Mouse (Mus musculus) liver, adult (tissue): ENCODE data around the gene Ydjc.

ENCODE experiments used
- GATA4 ChIP-seq: IDR thresholded peaks from 2 replicates; pipeline ENCODE4 v1.6.1; 2014; ENCODE audit warnings: mild to moderate bottlenecking, low read length; ENCODE audit not compliant: insufficient replicate concordance

Ydjc gene

DNA sequence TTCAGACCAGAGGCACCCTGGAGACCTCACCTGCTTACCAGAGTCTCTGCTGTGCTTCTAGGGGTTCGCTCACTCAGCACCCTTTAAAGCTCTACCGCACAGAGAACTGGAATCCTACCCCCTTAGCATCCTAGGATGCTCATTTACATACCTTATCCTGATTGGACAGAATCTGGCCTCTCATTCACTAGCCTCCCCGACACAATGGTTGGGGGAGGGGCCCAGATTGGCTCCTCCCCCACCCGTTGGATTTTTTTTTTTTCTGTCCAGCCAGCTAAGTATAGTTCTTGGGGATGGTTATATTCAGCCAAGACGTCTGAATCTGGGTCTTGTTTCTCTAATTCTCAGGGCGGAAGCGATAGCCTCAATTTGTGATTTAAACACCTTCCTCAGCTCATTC, at the start of gene Ydjc:
Ydjc (plus strand) TSS at position 283 of the 400 bp plus-strand sequence.
- no peak for TF ChIP-seq GATA4

DNA sequence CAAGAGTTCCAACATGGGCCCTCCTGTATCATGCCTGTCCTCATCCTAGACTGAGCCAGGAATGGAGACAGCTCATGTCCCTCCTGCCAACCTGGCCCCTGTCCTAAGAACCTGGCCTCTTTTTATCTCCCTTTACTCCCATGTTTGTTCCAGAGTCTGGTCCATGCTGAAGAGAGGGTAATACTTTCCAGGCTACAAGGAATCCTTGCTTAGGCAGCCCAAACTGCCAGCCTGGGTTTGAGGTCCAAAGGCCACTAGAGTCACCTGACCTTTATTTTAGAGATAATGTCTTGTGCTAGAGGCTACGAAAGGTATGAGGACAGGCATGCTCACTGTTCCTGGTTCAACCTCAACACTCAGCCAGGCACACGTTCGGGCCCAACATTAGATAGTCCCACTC, 47.5 kb upstream of the Ydjc start:
- no peak for TF ChIP-seq GATA4

DNA sequence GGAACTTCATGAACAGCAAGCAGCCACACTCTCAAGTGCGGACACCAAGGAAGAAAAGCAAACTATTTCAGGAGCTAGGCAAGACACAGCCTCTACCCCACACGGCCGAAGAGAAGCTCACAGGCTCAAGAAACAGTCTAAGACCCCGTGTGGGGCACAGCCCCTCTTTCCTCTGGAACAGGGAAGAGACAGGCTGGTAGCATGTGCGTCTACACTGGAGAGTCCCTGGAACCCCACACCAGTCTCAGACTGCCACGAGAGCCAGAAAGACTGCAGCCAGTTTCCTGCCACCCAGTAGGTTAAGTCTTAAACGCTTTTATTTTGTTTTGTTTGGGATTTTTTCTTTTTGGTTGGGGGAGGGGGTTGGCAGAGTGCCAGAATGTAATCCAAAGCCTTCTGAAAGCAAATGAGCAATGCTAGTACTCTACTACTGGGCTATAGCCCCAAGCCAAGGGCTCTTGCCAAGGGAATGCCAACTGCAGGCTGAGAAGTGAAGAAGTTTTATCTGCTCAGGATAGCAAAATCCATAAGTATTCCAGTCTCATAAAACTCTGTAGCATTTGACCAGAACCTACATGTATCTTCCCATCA, 41.7 kb upstream of the Ydjc start:
- TF ChIP-seq GATA4: no peak

DNA sequence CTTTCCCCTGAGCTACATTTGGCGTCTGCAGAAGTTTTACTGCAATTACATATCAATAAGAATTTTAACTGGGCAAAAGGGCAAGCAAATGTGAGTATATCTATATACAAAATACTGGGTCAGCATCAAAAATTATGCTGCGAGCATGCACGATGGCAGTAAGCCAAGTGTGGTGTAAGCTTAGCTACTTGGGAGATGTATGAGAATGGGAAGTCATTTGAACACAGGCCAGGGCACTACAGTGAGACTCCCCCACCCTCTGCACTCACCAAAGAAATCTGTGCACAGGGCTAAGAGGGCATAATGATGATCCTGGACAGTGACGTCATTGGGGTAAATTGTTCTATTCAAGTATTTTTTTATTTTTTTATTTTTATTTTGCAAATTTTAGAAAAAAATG, 39.8 kb upstream of the Ydjc start:
- TF ChIP-seq GATA4: no peak

DNA sequence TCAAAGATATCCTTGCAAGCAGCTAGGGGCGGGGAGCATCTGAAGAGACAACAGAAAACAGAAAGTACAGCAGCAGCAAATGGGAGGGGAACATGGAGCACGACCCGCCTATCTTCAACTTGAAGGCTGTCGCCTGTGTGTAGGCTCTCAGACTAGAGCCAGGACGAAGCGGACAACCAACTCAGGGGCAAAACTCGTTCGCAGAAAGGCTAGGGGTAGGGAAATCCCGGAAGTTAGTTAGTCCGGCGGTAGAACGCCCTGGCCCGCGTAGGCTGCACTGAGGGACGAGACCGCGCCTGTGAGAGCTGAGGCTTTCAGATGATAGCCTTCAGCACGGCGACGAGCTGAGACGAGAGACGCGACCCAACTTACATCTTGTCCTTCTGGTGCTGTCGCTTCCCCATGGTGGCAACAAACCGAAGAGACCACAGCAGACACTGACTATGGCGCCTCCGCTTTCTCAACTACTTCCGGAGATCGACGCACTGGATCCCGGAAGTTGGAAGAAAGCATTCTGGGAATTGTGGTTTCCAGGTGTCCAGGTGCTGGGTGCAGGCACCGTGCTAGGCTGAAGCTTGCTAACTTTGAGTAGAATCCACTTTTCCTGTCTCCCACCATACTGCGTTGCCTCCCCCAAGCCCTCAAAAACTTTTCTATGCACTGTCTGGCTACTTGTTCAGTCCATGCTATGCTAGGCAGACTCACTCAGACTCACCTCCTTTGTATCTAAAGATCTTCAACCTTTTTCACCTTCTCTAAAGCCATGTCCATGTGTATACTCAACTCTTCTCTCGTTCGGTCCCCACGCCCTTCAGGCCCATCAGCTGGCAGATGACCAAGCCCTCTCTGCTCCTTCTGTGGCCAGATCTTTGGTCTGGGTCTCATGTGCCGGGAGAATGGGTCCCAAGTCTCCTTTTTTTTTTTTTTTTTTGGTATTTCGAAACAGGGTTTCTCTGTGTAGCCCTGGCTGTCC, 33.4 kb upstream of the Ydjc start, which contains the start of gene Ppil2:
Ppil2 (minus strand) TSS at position 487 of the 973 bp plus-strand sequence.
- TF ChIP-seq GATA4: no peak

DNA sequence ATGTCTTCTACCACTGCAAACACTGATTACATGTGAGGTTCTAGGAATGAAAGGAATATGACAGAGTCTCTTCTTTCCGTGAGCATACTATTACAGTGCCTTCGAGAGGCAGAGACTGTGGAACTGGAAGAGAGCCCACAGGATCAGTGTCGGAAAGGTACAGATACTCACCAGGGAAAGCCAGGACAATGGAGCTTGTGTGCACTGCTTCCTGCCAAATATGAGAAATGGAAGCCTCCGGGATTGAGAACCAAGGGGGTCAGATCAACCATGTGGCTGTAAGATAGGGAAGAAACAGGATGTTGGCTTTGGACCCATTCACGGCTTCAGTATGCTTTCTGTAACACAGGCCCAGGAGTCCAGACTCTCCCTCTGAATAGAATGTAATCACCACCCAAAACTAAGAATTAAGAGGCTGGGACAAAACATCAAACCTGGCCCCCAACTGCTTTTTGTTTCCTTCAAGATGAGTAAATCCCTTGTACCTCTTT, 27.1 kb upstream of the Ydjc start:
- TF ChIP-seq GATA4: peak; percentile 47; the same call in 1 of the 2 replicates

DNA sequence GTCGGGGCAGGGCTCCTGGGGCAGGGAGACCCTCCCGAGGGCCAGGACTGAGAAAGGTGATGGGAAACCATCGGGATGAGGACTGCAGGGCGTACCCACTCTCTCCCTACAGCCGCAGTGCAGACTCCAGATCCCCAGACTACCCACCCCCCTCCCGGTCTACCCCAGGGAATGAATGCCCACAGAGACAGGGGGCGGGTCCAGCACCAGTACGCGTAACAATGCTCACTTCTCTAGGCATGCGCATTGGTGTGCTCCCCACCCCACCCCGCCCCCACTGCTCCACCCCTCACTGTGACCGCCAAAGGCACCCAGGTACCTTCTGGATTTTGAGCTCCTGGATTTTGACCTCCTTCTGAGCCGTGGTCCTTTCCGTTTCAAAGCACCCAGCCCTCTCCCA, 22.9 kb upstream of the Ydjc start:
- TF ChIP-seq GATA4: no peak

GRCm38 (mm10) chr16:17124119-17124870, 20.1 kb upstream of the Ydjc start:
- no peak for TF ChIP-seq GATA4

DNA sequence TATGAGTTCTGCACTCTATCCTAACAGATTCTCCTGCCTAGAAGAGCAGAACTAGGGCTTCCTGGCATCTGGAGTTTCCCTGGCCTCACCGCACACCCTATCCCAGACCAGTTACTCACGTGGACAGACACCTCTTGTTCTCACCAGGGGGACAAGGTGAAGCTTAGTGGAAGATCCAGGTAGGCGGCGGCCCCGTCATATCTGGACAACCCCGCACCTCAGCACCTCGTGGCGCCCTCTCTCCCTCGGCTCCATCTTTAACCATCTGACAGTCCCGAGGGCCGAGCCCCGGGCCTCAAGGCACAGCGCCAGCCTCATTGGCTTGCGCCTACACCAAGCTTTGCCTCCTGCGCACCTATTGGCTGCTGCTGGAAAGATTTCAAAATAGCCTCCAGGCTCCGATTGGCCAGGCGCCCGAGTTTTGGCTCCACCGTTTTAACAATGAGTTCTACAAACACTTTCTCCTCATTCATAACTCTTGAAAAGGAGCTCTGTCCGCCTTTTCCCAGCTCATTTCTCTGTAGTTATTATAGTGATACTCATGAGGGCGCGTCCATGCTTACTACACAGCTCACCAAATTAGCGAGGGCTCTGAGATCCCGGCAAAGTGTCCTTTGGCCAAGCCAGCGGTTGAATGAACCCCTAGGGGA, 19.4 kb upstream of the Ydjc start, which contains the start of gene 2610318N02Rik:
2610318N02Rik (minus strand) TSS at position 297 of the 650 bp plus-strand sequence.
- no peak for TF ChIP-seq GATA4

GRCm38 (mm10) chr16:17127292-17127691, 17.1 kb upstream of the Ydjc start:
- no peak for TF ChIP-seq GATA4

- no peak for TF ChIP-seq GATA4
Measured at GRCm38 (mm10) chr16:17131191-17132088, 13.0 kb upstream of the Ydjc start.

- TF ChIP-seq GATA4: no peak
Measured at GRCm38 (mm10) chr16:17132089-17132905, 12.1 kb upstream of the Ydjc start, which contains the start of gene Sdf2l1. Gene Sdf2l1, minus strand, starts transcription at chr16:17132383.

DNA sequence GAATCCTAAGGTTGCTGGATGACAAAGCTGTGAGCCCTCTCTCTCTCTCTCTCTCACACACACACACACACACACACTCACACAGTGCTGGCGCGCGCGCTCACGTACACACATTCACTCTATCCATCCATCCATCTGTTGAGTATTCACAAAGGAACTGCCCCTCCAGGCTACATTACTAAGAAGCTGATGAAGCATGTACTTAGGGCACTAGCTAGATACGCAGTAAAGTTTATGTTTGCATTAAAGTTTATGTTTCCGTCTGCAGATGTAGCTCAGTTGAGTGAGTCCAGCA, 11.6 kb upstream of the Ydjc start:
- no peak for TF ChIP-seq GATA4
